Mouse (Mus musculus) liver, embryonic 16.5 days (tissue): ENCODE results near the gene Paxx. TPM values are rescaled to one million over a fixed set of nuclear protein-coding genes. Genes with fewer than 3 reads are reported as not detected.

Experiments used
- microRNA-seq: library from miRNA; unstranded; fragments of <30 nt; microRNA quantifications from one replicate; pipeline ENCODE4, GENCODE M21; 2016
- polyA plus RNA-seq: library from polyadenylated mRNA; unstranded; fragments of >200 nt; fragmentation: Nextera tagmentation; extraction: Ambion mirVana; gene quantifications from 2 replicates; pipeline ENCODE4 v1.2.1, GENCODE M21; 2015

Gene Paxx
- polyA plus RNA-seq, 1 experiment from 2014 or later, result 10.1 TPM

Small RNAs within 50 kb of the gene (microRNA-seq; reads per million reads assigned to microRNA genes)
- 0.74 reads per million for gene Mir3087

Other genes with a start within 250 kb of the Paxx start
- 33.9 and 34.9 TPM in 2 replicates for gene Nelfb, start 249.6 kb downstream of the Paxx start, polyA plus RNA-seq
- not detected in 2 replicates for gene Stpg3, start 246.5 kb downstream of the Paxx start, polyA plus RNA-seq
- gene Fam166a, start 242.3 kb downstream of the Paxx start, polyA plus RNA-seq, result not detected in 2 replicates
- 590 and 624 TPM in 2 replicates for gene Tubb4b, start 236.4 kb downstream of the Paxx start, polyA plus RNA-seq
- 0.08 TPM in 1 of 2 replicates, not detected in the other for gene Slc34a3, start 226.7 kb downstream of the Paxx start, polyA plus RNA-seq
- not detected in 2 replicates for gene Rnf224, start 224.3 kb downstream of the Paxx start, polyA plus RNA-seq
- gene Rnf208, start 218.8 kb downstream of the Paxx start, polyA plus RNA-seq, result 0.77 TPM in 1 of 2 replicates, not detected in the other
- gene Cysrt1, start 218.6 kb downstream of the Paxx start, polyA plus RNA-seq, result not detected in 2 replicates
- gene AL732309.1, start 214.2 kb downstream of the Paxx start, polyA plus RNA-seq, result 1.4 and 1.8 TPM in 2 replicates
- gene Tmem203, start 205.7 kb downstream of the Paxx start, polyA plus RNA-seq, result 10.9 and 12.0 TPM in 2 replicates
- 3.7 and 4.7 TPM in 2 replicates for gene Tprn, start 198.5 kb downstream of the Paxx start, polyA plus RNA-seq
- 94.7 and 111 TPM in 2 replicates for gene Ssna1, start 188.7 kb downstream of the Paxx start, polyA plus RNA-seq
- 40.1 and 40.5 TPM in 2 replicates for gene Anapc2, start 188.6 kb downstream of the Paxx start, polyA plus RNA-seq
- gene Tmem210, start 172.9 kb downstream of the Paxx start, polyA plus RNA-seq, result not detected in 2 replicates
- gene Lrrc26, start 171.2 kb downstream of the Paxx start, polyA plus RNA-seq, result not detected in 2 replicates
- gene Grin1, start 141.9 kb downstream of the Paxx start, polyA plus RNA-seq, result 0.02 TPM in 1 of 2 replicates, not detected in the other
- gene Man1b1, start 128.8 kb downstream of the Paxx start, polyA plus RNA-seq, result 15.3 and 17.2 TPM in 2 replicates
- gene Dpp7, start 104.7 kb downstream of the Paxx start, polyA plus RNA-seq, result 10.8 and 11.5 TPM in 2 replicates
- 12.6 and 14.0 TPM in 2 replicates for gene Uap1l1, start 95.4 kb downstream of the Paxx start, polyA plus RNA-seq
- 14.7 and 16.2 TPM in 2 replicates for gene Sapcd2, start 88.8 kb downstream of the Paxx start, polyA plus RNA-seq
- gene Entpd2, start 65.2 kb downstream of the Paxx start, polyA plus RNA-seq, result 0.54 and 1.0 TPM in 2 replicates
- gene Npdc1, start 61.7 kb downstream of the Paxx start, polyA plus RNA-seq, result 4.7 and 4.8 TPM in 2 replicates
- gene Fut7, start 37.8 kb downstream of the Paxx start, polyA plus RNA-seq, result 0.96 and 1.2 TPM in 2 replicates
- 1.3 and 1.8 TPM in 2 replicates for gene Abca2, start 32.4 kb downstream of the Paxx start, polyA plus RNA-seq
- 0.54 and 0.63 TPM in 2 replicates for gene Clic3, start 4.3 kb downstream of the Paxx start, polyA plus RNA-seq
- 0.35 and 0.71 TPM in 2 replicates for gene Ptgds, start 9.0 kb upstream of the Paxx start, polyA plus RNA-seq
- gene Lcn12, start 32.8 kb upstream of the Paxx start, polyA plus RNA-seq, result not detected in 2 replicates
- 23.8 and 24.7 TPM in 2 replicates for gene Fbxw5, start 39.7 kb upstream of the Paxx start, polyA plus RNA-seq
- gene C8g, start 40.6 kb upstream of the Paxx start, polyA plus RNA-seq, result 90.7 and 105 TPM in 2 replicates
- 13.0 and 13.3 TPM in 2 replicates for gene Traf2, start 85.8 kb upstream of the Paxx start, polyA plus RNA-seq
- gene Edf1, start 96.8 kb upstream of the Paxx start, polyA plus RNA-seq, result 190 and 194 TPM in 2 replicates
- 2.9 and 7.2 TPM in 2 replicates for gene Mamdc4, start 113.8 kb upstream of the Paxx start, polyA plus RNA-seq
- 31.2 and 34.4 TPM in 2 replicates for gene Phpt1, start 114.1 kb upstream of the Paxx start, polyA plus RNA-seq
- 0.07 TPM in 1 of 2 replicates, not detected in the other for gene Ajm1, start 120.7 kb upstream of the Paxx start, polyA plus RNA-seq
- gene Rabl6, start 147.4 kb upstream of the Paxx start, polyA plus RNA-seq, result 17.5 and 19.9 TPM in 2 replicates
- 0.02 and 0.05 TPM in 2 replicates for gene Ccdc183, start 156.6 kb upstream of the Paxx start, polyA plus RNA-seq
- 9.0 and 10.5 TPM in 2 replicates for gene Tmem141, start 160.9 kb upstream of the Paxx start, polyA plus RNA-seq
- gene Fcna, start 166.9 kb upstream of the Paxx start, polyA plus RNA-seq, result 86.7 and 88.1 TPM in 2 replicates
- not detected in 2 replicates for gene Lcn8, start 192.0 kb upstream of the Paxx start, polyA plus RNA-seq
- not detected in 2 replicates for gene Lcn5, start 196.9 kb upstream of the Paxx start, polyA plus RNA-seq
- gene Lcn6, start 215.7 kb upstream of the Paxx start, polyA plus RNA-seq, result not detected in 2 replicates
- not detected in 2 replicates for gene Lcn10, start 221.6 kb upstream of the Paxx start, polyA plus RNA-seq
- gene Obp2a, start 238.9 kb upstream of the Paxx start, polyA plus RNA-seq, result not detected in 2 replicates
- 6.9 and 7.4 TPM in 2 replicates for gene Bmyc, start 245.6 kb upstream of the Paxx start, polyA plus RNA-seq